In the genomic region with DNA sequence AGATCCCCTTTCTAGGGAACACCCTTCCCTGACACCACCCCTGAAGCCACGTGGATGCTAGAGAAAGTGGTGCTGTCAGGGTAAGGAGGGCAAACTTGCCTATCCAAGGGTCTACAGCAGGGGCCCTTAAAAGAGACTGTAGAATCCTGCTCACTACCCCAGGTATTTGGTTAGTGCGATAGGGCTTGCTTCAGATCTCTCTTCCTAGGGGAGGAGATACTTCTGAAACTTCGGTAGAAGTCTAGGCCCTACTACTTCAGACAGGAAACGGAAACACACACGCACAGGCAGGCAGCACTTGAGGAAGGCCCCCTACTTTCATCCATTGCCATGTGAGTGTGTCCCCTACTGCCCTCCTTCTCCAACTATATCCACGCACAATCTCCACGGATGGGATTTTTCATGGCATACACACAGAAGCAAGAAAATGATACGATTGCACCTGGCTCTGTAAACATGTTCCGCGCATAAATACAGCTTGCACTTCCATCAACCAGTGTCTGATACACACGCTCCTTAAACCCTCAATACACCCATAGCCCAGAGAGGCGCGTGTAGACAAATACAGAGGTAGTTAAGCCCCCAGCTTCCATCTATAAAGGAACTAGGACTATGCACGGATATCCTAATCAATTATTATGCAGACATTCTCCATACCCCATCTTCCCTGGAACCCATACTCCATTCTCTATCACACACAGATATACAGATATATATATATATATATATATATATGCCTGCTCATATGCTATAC, we compare ENCODE assay signal across 8 mouse cellular contexts. TPM values are rescaled to one million over a fixed set of nuclear protein-coding genes. Genes with fewer than 3 reads are reported as not detected.
DNase-seq lines count a peak whose midpoint lies in the region; ATAC-seq and TF ChIP-seq lines count a peak whose summit lies in the region.

No protein-coding gene starts in this region.

- H3K9ac ChIP-seq in embryonic facial prominence, embryonic 12.5 days = peak overlapping the region; percentile 94
- H3K9ac ChIP-seq in limb, embryonic 11.5 days (ENCODE audit: low read length) = peak overlapping the region; percentile 97; the same call in 1 of the 2 replicates
- H3K9ac ChIP-seq in neural tube, embryonic 13.5 days = peak overlapping the region; percentile 94

- H3K4me3 ChIP-seq in left cerebral cortex, adult 2 months = peak overlapping the region; percentile 47
- peak overlapping the region; percentile 97 for H3K4me3 ChIP-seq in embryonic facial prominence, embryonic 12.5 days
- H3K4me3 ChIP-seq in limb, embryonic 11.5 days (ENCODE audit: low read depth, low read length) = peak overlapping the region; percentile 97
- H3K4me3 ChIP-seq in neural tube, embryonic 13.5 days = peak overlapping the region; percentile 95

- peaks cover 59% of the 10 kb centered on the region for H3K4me1 ChIP-seq in embryonic facial prominence, embryonic 12.5 days
- H3K4me1 ChIP-seq in limb, embryonic 11.5 days (ENCODE audit: control insufficient read depth, insufficient read depth, low read length) = peaks cover 44% of the 10 kb centered on the region
- peaks cover 77% of the 10 kb centered on the region for H3K4me1 ChIP-seq in neural tube, embryonic 13.5 days (replicated peaks)

- no peaks in the 10 kb centered on the region for H3K27me3 ChIP-seq in embryonic facial prominence, embryonic 12.5 days
- no peaks in the 10 kb centered on the region for H3K27me3 ChIP-seq in limb, embryonic 11.5 days (ENCODE audit: control insufficient read depth, insufficient read depth, low read length)
- H3K27me3 ChIP-seq in neural tube, embryonic 13.5 days = no peaks in the 10 kb centered on the region

- intact Hi-C loops in left cerebral cortex, adult 2 months (cut with DNase I) = no loop called here
- intact Hi-C loops in left cerebral cortex, postnatal 36 days (cut with DNase I) = loop anchor here (5.0 kb wide), 1 partner anchor 43 kb away; a partner anchor contains a TSS

- WGBS in embryonic facial prominence, embryonic 12.5 days = 39% methylated on average over 14 of the region's 14 CpGs
- 45% methylated on average over 14 of the region's 14 CpGs for WGBS in limb, embryonic 11.5 days
- 41% methylated on average over 14 of the region's 14 CpGs for WGBS in neural tube, embryonic 13.5 days

- peak overlapping the region; percentile 100 for H3K4me2 ChIP-seq in embryonic facial prominence, embryonic 12.5 days (replicated peaks)
- H3K4me2 ChIP-seq in limb, embryonic 11.5 days (ENCODE audit: low read depth, severe bottlenecking) = peak overlapping the region; percentile 86
- peak overlapping the region; percentile 100 for H3K4me2 ChIP-seq in neural tube, embryonic 13.5 days

- peaks cover 14% of the 10 kb centered on the region for H3K36me3 ChIP-seq in embryonic facial prominence, embryonic 12.5 days
- H3K36me3 ChIP-seq in limb, embryonic 11.5 days (ENCODE audit: control insufficient read depth, insufficient read depth, low read length) = peaks cover 11% of the 10 kb centered on the region
- H3K36me3 ChIP-seq in neural tube, embryonic 13.5 days = peaks cover 14% of the 10 kb centered on the region

- H3K27ac ChIP-seq in left cerebral cortex, adult 2 months = peak overlapping the region; percentile 87
- peak overlapping the region; percentile 97 for H3K27ac ChIP-seq in embryonic facial prominence, embryonic 12.5 days
- H3K27ac ChIP-seq in limb, embryonic 11.5 days (replicated peaks; ENCODE audit: low read depth, low read length) = peak overlapping the region; percentile 90
- peak overlapping the region; percentile 99 for H3K27ac ChIP-seq in neural tube, embryonic 13.5 days (replicated peaks)

- no peak for DNase-seq in left cerebral cortex, adult 2 months (ENCODE audit: extremely low spot score in 1 of 2, low spot score in 2 of 2)
- DNase-seq in left cerebral cortex, postnatal 36 days (ENCODE audit: low spot score in 2 of 2) = no peak
- DNase-seq in limb, embryonic 11.5 days (ENCODE audit: low spot score) = no peak
- DNase-seq in c-Kit-positive CD71-positive TER-119-positive erythroid progenitor cells, embryonic 14.5 days (ENCODE audit: low spot score) = no peak
- DNase-seq in urinary bladder, postnatal 4 days (ENCODE audit: low spot score in 2 of 2) = no peak
- DNase-seq in kidney, postnatal 25 days = no peak

- H3K9me3 ChIP-seq in embryonic facial prominence, embryonic 12.5 days = no peaks in the 10 kb centered on the region
- no peaks in the 10 kb centered on the region for H3K9me3 ChIP-seq in limb, embryonic 11.5 days (ENCODE audit: control insufficient read depth, low read length)
- H3K9me3 ChIP-seq in neural tube, embryonic 13.5 days = no peaks in the 10 kb centered on the region

- no peak for TF ChIP-seq CTCF in left cerebral cortex, adult 2 months (IDR thresholded peaks at IDR 0.05)

- ATAC-seq in embryonic facial prominence, embryonic 12.5 days (ENCODE audit: insufficient number of reproducible peaks, insufficient read depth, low FRiP score, low TSS enrichment) = no peak
- no peak for ATAC-seq in limb, embryonic 11.5 days (ENCODE audit: insufficient number of reproducible peaks, low FRiP score, low TSS enrichment, low read depth)
- ATAC-seq in neural tube, embryonic 13.5 days (ENCODE audit: low read depth) = no peak

RNA-seq across cellular contexts. Expression of a gene that starts 4.4 kb away (rescaled TPM):
- total RNA-seq in left cerebral cortex, adult 2 months (2021) = 10 to 100 TPM; 29.0 to 31.8 TPM
- 10 to 100 TPM; 20.5 to 25.5 TPM for total RNA-seq in left cerebral cortex, postnatal 36 days (2021)
- polyA plus RNA-seq in embryonic facial prominence, embryonic 12.5 days (2016; fragmentation: Nextera tagmentation; extraction: Ambion mirVana) = 37.9 and 39.7 TPM in 2 replicates
- polyA plus RNA-seq in limb, embryonic 11.5 days (2014; fragmentation: Nextera tagmentation; extraction: Ambion mirVana) = 55.2 and 55.5 TPM in 2 replicates
- polyA plus RNA-seq in neural tube, embryonic 13.5 days (2015; fragmentation: Nextera tagmentation; extraction: Ambion mirVana) = 17.1 and 25.1 TPM in 2 replicates

RNA-seq across cellular contexts. Expression of a gene that starts 4.7 kb away (rescaled TPM):
- 100 to 1,000 TPM; 111 to 117 TPM for total RNA-seq in left cerebral cortex, adult 2 months (2021)
- 100 to 1,000 TPM; 108 to 118 TPM for total RNA-seq in left cerebral cortex, postnatal 36 days (2021)
- polyA plus RNA-seq in embryonic facial prominence, embryonic 12.5 days (2016; fragmentation: Nextera tagmentation; extraction: Ambion mirVana) = 131 and 142 TPM in 2 replicates
- polyA plus RNA-seq in limb, embryonic 11.5 days (2014; fragmentation: Nextera tagmentation; extraction: Ambion mirVana) = 93.1 and 97.6 TPM in 2 replicates
- polyA plus RNA-seq in neural tube, embryonic 13.5 days (2015; fragmentation: Nextera tagmentation; extraction: Ambion mirVana) = 128 and 132 TPM in 2 replicates

RNA-seq across cellular contexts. Expression of a gene that starts 35.3 kb away (rescaled TPM):
- total RNA-seq in left cerebral cortex, adult 2 months (2021) = 10 to 100 TPM; 45.0 to 51.0 TPM
- 10 to 100 TPM; 42.5 to 44.1 TPM for total RNA-seq in left cerebral cortex, postnatal 36 days (2021)
- 93.8 and 102 TPM in 2 replicates for polyA plus RNA-seq in embryonic facial prominence, embryonic 12.5 days (2016; fragmentation: Nextera tagmentation; extraction: Ambion mirVana)
- polyA plus RNA-seq in limb, embryonic 11.5 days (2014; fragmentation: Nextera tagmentation; extraction: Ambion mirVana) = 133 and 149 TPM in 2 replicates
- 60.1 and 73.6 TPM in 2 replicates for polyA plus RNA-seq in neural tube, embryonic 13.5 days (2015; fragmentation: Nextera tagmentation; extraction: Ambion mirVana)

RNA-seq across cellular contexts. Expression of a gene that starts 37.0 kb away (rescaled TPM):
- 1 to 10 TPM; 6.0 to 7.4 TPM for total RNA-seq in left cerebral cortex, adult 2 months (2021)
- total RNA-seq in left cerebral cortex, postnatal 36 days (2021) = 1 to 10 TPM; 5.9 to 7.1 TPM
- polyA plus RNA-seq in embryonic facial prominence, embryonic 12.5 days (2016; fragmentation: Nextera tagmentation; extraction: Ambion mirVana) = 6.1 and 7.2 TPM in 2 replicates
- 2.7 and 3.1 TPM in 2 replicates for polyA plus RNA-seq in limb, embryonic 11.5 days (2014; fragmentation: Nextera tagmentation; extraction: Ambion mirVana)
- polyA plus RNA-seq in neural tube, embryonic 13.5 days (2015; fragmentation: Nextera tagmentation; extraction: Ambion mirVana) = 4.0 and 4.7 TPM in 2 replicates

RNA-seq across cellular contexts. Expression of a gene that starts 42.0 kb away (rescaled TPM):
- total RNA-seq in left cerebral cortex, adult 2 months (2021) = 10 to 100 TPM; 19.4 to 20.9 TPM
- total RNA-seq in left cerebral cortex, postnatal 36 days (2021) = 10 to 100 TPM; 20.1 to 20.2 TPM
- 20.0 and 21.5 TPM in 2 replicates for polyA plus RNA-seq in embryonic facial prominence, embryonic 12.5 days (2016; fragmentation: Nextera tagmentation; extraction: Ambion mirVana)
- polyA plus RNA-seq in limb, embryonic 11.5 days (2014; fragmentation: Nextera tagmentation; extraction: Ambion mirVana) = 15.0 and 16.3 TPM in 2 replicates
- polyA plus RNA-seq in neural tube, embryonic 13.5 days (2015; fragmentation: Nextera tagmentation; extraction: Ambion mirVana) = 24.8 and 25.0 TPM in 2 replicates

Comparison
In these comparisons a context has a peak if more than half of its experiments do, and no peak if none do; other contexts are left out.
1. H3K4me3 ChIP-seq: peak in every context shown above with its lines; median percentile 97 in embryonic facial prominence, embryonic 12.5 days; 97 in limb, embryonic 11.5 days; 95 in neural tube, embryonic 13.5 days; 47 in left cerebral cortex, adult 2 months.